Mouse (Mus musculus) limb, embryonic 14.5 days (tissue): ENCODE measurements around the gene Cracr2b. TPM values are rescaled to one million over a fixed set of nuclear protein-coding genes. Genes with fewer than 3 reads are reported as not detected.

ENCODE experiments used
- ATAC-seq: fragments of 200-750 bp; cut with Nextera tagmentation; 2 replicates; pipeline ENCODE4 v1.8.0; 2017; ENCODE audit warnings: low read depth, moderate number of reproducible peaks, moderate TSS enrichment; ENCODE audit not compliant: low FRiP score
- DNase-seq: peaks from one replicate; pipeline ENCODE4 v3.0.0-alpha.2; 2015; ENCODE audit warnings: low spot score
- H3K27ac ChIP-seq: fragments of 300-500 bp; sonication (generic); replicated peaks from 2 replicates; pipeline ENCODE4 v1.5.1; 2014; ENCODE audit warnings: low read depth, mild to moderate bottlenecking, low read length, moderate library complexity, mixed read lengths
- H3K27me3 ChIP-seq: fragments of 300-500 bp; sonication (generic); 2 replicates; pipeline ENCODE4 v1.6.1; 2014; ENCODE audit warnings: low read length, mixed read lengths; ENCODE audit not compliant: control insufficient read depth, insufficient read depth
- H3K36me3 ChIP-seq: fragments of 300-500 bp; sonication (generic); 2 replicates; pipeline ENCODE4 v1.6.1; 2014; ENCODE audit warnings: mild to moderate bottlenecking, low read length, moderate library complexity, mixed read lengths; ENCODE audit not compliant: control insufficient read depth, insufficient read depth
- H3K4me1 ChIP-seq: fragments of 300-500 bp; sonication (generic); 2 replicates; pipeline ENCODE4 v1.6.1; 2014; ENCODE audit warnings: antibody characterized with exemption, low read length, mixed read lengths; ENCODE audit not compliant: control insufficient read depth, insufficient read depth
- H3K4me2 ChIP-seq: fragments of 300-500 bp; sonication (generic); replicated peaks from 2 replicates; pipeline ENCODE4 v1.6.1; 2014; ENCODE audit warnings: low read depth, mild to moderate bottlenecking, low read length, moderate library complexity; ENCODE audit not compliant: severe bottlenecking
- H3K4me3 ChIP-seq: fragments of 300-500 bp; sonication (generic); replicated peaks from 2 replicates; pipeline ENCODE4 v1.5.1; 2014; ENCODE audit warnings: low read length
- H3K9ac ChIP-seq: fragments of 300-500 bp; sonication (generic); 2 replicates; pipeline ENCODE4 v1.6.1; 2014; ENCODE audit warnings: mild to moderate bottlenecking, low read depth, low read length, moderate library complexity; ENCODE audit not compliant: severe bottlenecking
- H3K9me3 ChIP-seq: fragments of 300-500 bp; sonication (generic); 2 replicates; pipeline ENCODE4 v1.6.1; 2016; ENCODE audit warnings: low read length; ENCODE audit not compliant: control insufficient read depth
- POLR2A ChIP-seq: fragments of 200-500 bp; IDR thresholded peaks from 2 replicates; pipeline ENCODE4 v1.8.0; 2012; ENCODE audit warnings: inconsistent platforms, mild to moderate bottlenecking, moderate library complexity, borderline replicate concordance; ENCODE audit not compliant: insufficient read depth, insufficient read length; ENCODE audit errors: extremely low read depth
- WGBS: fragments of 180-500 bp; shearing (Covaris S2); extraction: QIAGEN DNeasy Blood & Tissue Kit; methylation state at CpG from one replicate; pipeline ENCODE4 v1.1.7; 2014; 5-methylcytosine and 5-hydroxymethylcytosine counted together
- polyA plus RNA-seq, 2 experiments: library from polyadenylated mRNA; depleted of rRNA in 1 of 2; stranded (reverse) in 1 of 2; unstranded in 1 of 2; fragments of >200 nt; fragmentation: Nextera tagmentation in 1 of 2; extraction: Ambion mirVana in 1 of 2; gene quantifications; 2 replicates each; pipeline versions ENCODE4 v1.2.1 to v1.2.3; 2012 to 2014

Gene Cracr2b
- polyA plus RNA-seq, 2 experiments = 8.3 to 12.1 TPM

GRCm38 (mm10) chr7:141453636-141454035 is 7.3 kb upstream of the Cracr2b start:
- H3K27me3 ChIP-seq = no peaks in the 10 kb centered on the region
- 73% methylated on average over 2 of the region's 2 CpGs for WGBS
- no peak overlapping the region for H3K27ac ChIP-seq
- H3K4me3 ChIP-seq = no peak overlapping the region
- no peaks in the 10 kb centered on the region for H3K9me3 ChIP-seq
- H3K4me2 ChIP-seq = no peak overlapping the region
- TF ChIP-seq POLR2A = no peak
- H3K36me3 ChIP-seq = peaks cover 38% of the 10 kb centered on the region
- no peak for ATAC-seq
- H3K4me1 ChIP-seq = peaks cover 10% of the 10 kb centered on the region
- no peak overlapping the region for H3K9ac ChIP-seq
- DNase-seq = no peak

GRCm38 (mm10) chr7:141454967-141455551 is 5.8 kb upstream of the Cracr2b start, which contains the start of gene Pnpla2:
TSS of gene Pnpla2 (plus strand) at chr7:141455198.
- H3K27ac ChIP-seq = no peak within 1 kb of the TSS
- H3K36me3 ChIP-seq = peaks cover 31% of the 10 kb centered on the region
- H3K9ac ChIP-seq = peak within 1 kb of the TSS; percentile 56
- H3K4me2 ChIP-seq = peak within 1 kb of the TSS; percentile 92
- DNase-seq (peak; percentile 90), ATAC-seq (peak; percentile 87)
- H3K4me1 ChIP-seq = 0 out of 2 replicates have a peak, but pooled peaks cover 6% of the 10 kb centered on the region
- no peaks in the 10 kb centered on the region for H3K27me3 ChIP-seq
- peak within 1 kb of the TSS; percentile 57 for H3K4me3 ChIP-seq
- 3% methylated on average over 45 of the region's 45 CpGs for WGBS
- H3K9me3 ChIP-seq = no peaks in the 10 kb centered on the region
- TF ChIP-seq POLR2A = peak; percentile 69; the same call in 1 of the 2 replicates

GRCm38 (mm10) chr7:141455610-141456314 is 5.1 kb upstream of the Cracr2b start:
- no peak overlapping the region for H3K27ac ChIP-seq
- peaks cover 24% of the 10 kb centered on the region for H3K36me3 ChIP-seq
- peak overlapping the region; percentile 92 for H3K4me2 ChIP-seq
- peak overlapping the region; percentile 56 for H3K9ac ChIP-seq
- H3K4me3 ChIP-seq = peak overlapping the region; percentile 57
- H3K27me3 ChIP-seq = peaks cover 2% of the 10 kb centered on the region
- ATAC-seq (no peak), DNase-seq (no peak)
- 1% methylated on average over 23 of the region's 23 CpGs for WGBS
- H3K4me1 ChIP-seq = 0 out of 2 replicates have a peak, but pooled peaks cover 6% of the 10 kb centered on the region
- no peak for TF ChIP-seq POLR2A
- no peaks in the 10 kb centered on the region for H3K9me3 ChIP-seq

- peaks cover 8% of the 10 kb centered on the region; the same call in 1 of the 2 replicates for H3K4me1 ChIP-seq
- no peak overlapping the region for H3K4me3 ChIP-seq
- H3K36me3 ChIP-seq = peaks cover 14% of the 10 kb centered on the region
- ATAC-seq (no peak), DNase-seq (no peak)
- TF ChIP-seq POLR2A = no peak
- no peaks in the 10 kb centered on the region for H3K9me3 ChIP-seq
- no peak overlapping the region for H3K4me2 ChIP-seq
- peaks cover 12% of the 10 kb centered on the region for H3K27me3 ChIP-seq
- no peak overlapping the region for H3K9ac ChIP-seq
- no peak overlapping the region for H3K27ac ChIP-seq
- 87% methylated on average over 6 of the region's 6 CpGs for WGBS
Observed at GRCm38 (mm10) chr7:141456739-141457138, 4.2 kb upstream of the Cracr2b start.

- no peak overlapping the region for H3K4me3 ChIP-seq
- ATAC-seq (no peak), DNase-seq (no peak)
- no peaks in the 10 kb centered on the region for H3K9me3 ChIP-seq
- H3K4me1 ChIP-seq = peaks cover 13% of the 10 kb centered on the region; the same call in 1 of the 2 replicates
- WGBS = 93% methylated on average over 14 of the region's 14 CpGs
- H3K4me2 ChIP-seq = no peak overlapping the region
- peaks cover 9% of the 10 kb centered on the region for H3K36me3 ChIP-seq
- no peak overlapping the region for H3K9ac ChIP-seq
- H3K27ac ChIP-seq = no peak overlapping the region
- H3K27me3 ChIP-seq = peaks cover 17% of the 10 kb centered on the region
- no peak for TF ChIP-seq POLR2A
Observed at GRCm38 (mm10) chr7:141457236-141457635, 3.7 kb upstream of the Cracr2b start.
